Mouse (Mus musculus) small intestine, adult 2 months (tissue): ENCODE data around the gene Dnah7a.

Source experiments
- CTCF ChIP-seq: fragments of 200-500 bp; IDR thresholded peaks from 2 replicates; pipeline ENCODE4 v1.5.1; 2012; ENCODE audit warnings: low read depth, mild to moderate bottlenecking, control low read depth, inconsistent platforms, low read length, moderate library complexity, mixed read lengths; ENCODE audit not compliant: insufficient replicate concordance, insufficient read length; ENCODE audit errors: extremely low read depth
- POLR2A ChIP-seq: fragments of 200-500 bp; IDR thresholded peaks from 2 replicates; pipeline ENCODE4 v1.6.1; 2012; ENCODE audit warnings: low read depth, mild to moderate bottlenecking, control low read depth, inconsistent platforms, low read length, moderate library complexity

- no peak for TF ChIP-seq CTCF
- no peak for TF ChIP-seq POLR2A
Measured at GRCm38 (mm10) chr1:53726883-53727282, 20.3 kb upstream of the Dnah7a start.
